Mouse (Mus musculus): ENCODE measurements around the gene Atg7. TPM values are rescaled to one million over a fixed set of nuclear protein-coding genes. Genes with fewer than 3 reads are reported as not detected.

Gene Atg7
- polyA plus RNA-seq, 1 experiment from 2014 or later: 18.7 TPM

- H3K9ac ChIP-seq: no peak overlapping the region
- H3K27me3 ChIP-seq: no peaks in the 10 kb centered on the region
- H3K4me2 ChIP-seq (replicated peaks): no peak overlapping the region
- ATAC-seq (ENCODE audit: low FRiP score, low read depth): 0 out of 2 replicates have a peak, but pooled peaks have one; percentile 19
- H3K4me3 ChIP-seq: no peak overlapping the region
- peaks cover 33% of the 10 kb centered on the region for H3K4me1 ChIP-seq
- no peaks in the 10 kb centered on the region for H3K36me3 ChIP-seq
- 0 out of 2 replicates have a peak, but pooled peaks cover 3% of the 10 kb centered on the region for H3K9me3 ChIP-seq
- H3K27ac ChIP-seq: 0 out of 2 replicates have a peak overlapping the region, but pooled peaks have one; percentile 39
- WGBS: 44% methylated on average over 4 of the region's 4 CpGs
Measured at GRCm38 (mm10) chr6:114833791-114834346, 191.0 kb downstream of the Atg7 start.

- no peak for ATAC-seq (ENCODE audit: low FRiP score, low read depth)
- 85% methylated on average over 7 of the region's 7 CpGs for WGBS
- no peaks in the 10 kb centered on the region for H3K36me3 ChIP-seq
- peaks cover 48% of the 10 kb centered on the region for H3K4me1 ChIP-seq
- H3K4me2 ChIP-seq (replicated peaks): no peak overlapping the region
- H3K27ac ChIP-seq: no peak overlapping the region
- no peak overlapping the region for H3K9ac ChIP-seq
- 0 out of 2 replicates have a peak, but pooled peaks cover 3% of the 10 kb centered on the region for H3K9me3 ChIP-seq
- H3K27me3 ChIP-seq: no peaks in the 10 kb centered on the region
- no peak overlapping the region for H3K4me3 ChIP-seq
Measured at GRCm38 (mm10) chr6:114835344-114835743, 192.4 kb downstream of the Atg7 start.

- Histone ChIP-seq H3K9me3 (0 out of 2 replicates have a peak, but pooled peaks cover 3% of the 10 kb centered on the region), H3K27me3 (no peaks in the 10 kb centered on the region), H3K36me3 (no peaks in the 10 kb centered on the region), H3K4me2 (replicated peaks) (no peak overlapping the region), H3K9ac (no peak overlapping the region), H3K27ac (no peak overlapping the region), H3K4me3 (no peak overlapping the region), H3K4me1 (peaks cover 52% of the 10 kb centered on the region)
- no peak for ATAC-seq (ENCODE audit: low FRiP score, low read depth)
- WGBS: 62% methylated on average over 1 of the region's 1 CpGs
Measured at GRCm38 (mm10) chr6:114835752-114836151, 192.9 kb downstream of the Atg7 start.

- H3K27ac ChIP-seq: no peak overlapping the region
- 0 out of 2 replicates have a peak, but pooled peaks cover 3% of the 10 kb centered on the region for H3K9me3 ChIP-seq
- WGBS: 76% methylated on average over 3 of the region's 3 CpGs
Measured at GRCm38 (mm10) chr6:114836433-114836832, 193.5 kb downstream of the Atg7 start.

GRCm38 (mm10) chr6:114838872-114839271, 196.0 kb downstream of the Atg7 start:
- Histone ChIP-seq H3K4me3 (no peak overlapping the region), H3K27me3 (no peaks in the 10 kb centered on the region), H3K27ac (no peak overlapping the region), H3K9ac (no peak overlapping the region), H3K4me1 (peaks cover 56% of the 10 kb centered on the region), H3K4me2 (replicated peaks) (no peak overlapping the region), H3K9me3 (peaks cover 7% of the 10 kb centered on the region; the same call in 1 of the 2 replicates), H3K36me3 (no peaks in the 10 kb centered on the region)
- WGBS: 87% methylated on average over 4 of the region's 4 CpGs
- ATAC-seq (ENCODE audit: low FRiP score, low read depth): no peak

More at GRCm38 (mm10) chr6:114836433-114836832, 193.5 kb downstream of the Atg7 start:
- no peak overlapping the region for H3K4me3 ChIP-seq
- no peak overlapping the region for H3K4me2 ChIP-seq (replicated peaks)
- H3K27me3 ChIP-seq: no peaks in the 10 kb centered on the region
- H3K9ac ChIP-seq: no peak overlapping the region
- H3K36me3 ChIP-seq: no peaks in the 10 kb centered on the region
- H3K4me1 ChIP-seq: peaks cover 59% of the 10 kb centered on the region
- no peak for ATAC-seq (ENCODE audit: low FRiP score, low read depth)

GRCm38 (mm10) chr6:114840012-114840411, 197.1 kb downstream of the Atg7 start:
- WGBS: 83% methylated on average over 7 of the region's 7 CpGs
- Histone ChIP-seq H3K9ac (no peak overlapping the region), H3K4me3 (no peak overlapping the region), H3K27ac (peak overlapping the region; percentile 22; the same call in 1 of the 2 replicates), H3K36me3 (no peaks in the 10 kb centered on the region), H3K4me2 (replicated peaks) (no peak overlapping the region), H3K27me3 (no peaks in the 10 kb centered on the region), H3K4me1 (peaks cover 46% of the 10 kb centered on the region), H3K9me3 (peaks cover 7% of the 10 kb centered on the region; the same call in 1 of the 2 replicates)
- 0 out of 2 replicates have a peak, but pooled peaks have one; percentile 20 for ATAC-seq (ENCODE audit: low FRiP score, low read depth)

GRCm38 (mm10) chr6:114842131-114842530, 199.2 kb downstream of the Atg7 start:
- H3K4me1 ChIP-seq: peaks cover 58% of the 10 kb centered on the region
- 26% methylated on average over 3 of the region's 3 CpGs for WGBS
- H3K4me3 ChIP-seq: no peak overlapping the region
- peaks cover 7% of the 10 kb centered on the region; the same call in 1 of the 2 replicates for H3K9me3 ChIP-seq
- peak overlapping the region; percentile 1; the same call in 1 of the 2 replicates for H3K27ac ChIP-seq
- no peak overlapping the region for H3K9ac ChIP-seq
- H3K27me3 ChIP-seq: no peaks in the 10 kb centered on the region
- no peak overlapping the region for H3K4me2 ChIP-seq (replicated peaks)
- H3K36me3 ChIP-seq: no peaks in the 10 kb centered on the region
- ATAC-seq (ENCODE audit: low FRiP score, low read depth): no peak

- WGBS: 70% methylated on average over 2 of the region's 2 CpGs
- H3K9me3 ChIP-seq: peaks cover 7% of the 10 kb centered on the region; the same call in 1 of the 2 replicates
- H3K4me2 ChIP-seq (replicated peaks): no peak overlapping the region
- no peak overlapping the region for H3K27ac ChIP-seq
- H3K36me3 ChIP-seq: no peaks in the 10 kb centered on the region
- 0 out of 2 replicates have a peak, but pooled peaks cover 2% of the 10 kb centered on the region for H3K27me3 ChIP-seq
- H3K9ac ChIP-seq: no peak overlapping the region
- H3K4me1 ChIP-seq: peaks cover 64% of the 10 kb centered on the region
- ATAC-seq (ENCODE audit: low FRiP score, low read depth): no peak
- H3K4me3 ChIP-seq: no peak overlapping the region
Measured at GRCm38 (mm10) chr6:114842863-114843262, 200.0 kb downstream of the Atg7 start.

GRCm38 (mm10) chr6:114846153-114846772, 203.4 kb downstream of the Atg7 start:
- H3K27me3 ChIP-seq: 0 out of 2 replicates have a peak, but pooled peaks cover 3% of the 10 kb centered on the region
- H3K4me3 ChIP-seq: no peak overlapping the region
- H3K9ac ChIP-seq: no peak overlapping the region
- peaks cover 60% of the 10 kb centered on the region for H3K4me1 ChIP-seq
- H3K27ac ChIP-seq: no peak overlapping the region
- ATAC-seq (ENCODE audit: low FRiP score, low read depth): no peak
- 29% methylated on average over 4 of the region's 4 CpGs for WGBS
- no peak overlapping the region for H3K4me2 ChIP-seq (replicated peaks)
- no peaks in the 10 kb centered on the region for H3K36me3 ChIP-seq
- H3K9me3 ChIP-seq: peaks cover 4% of the 10 kb centered on the region; the same call in 1 of the 2 replicates

- Histone ChIP-seq H3K9me3 (peaks cover 4% of the 10 kb centered on the region; the same call in 1 of the 2 replicates), H3K27me3 (0 out of 2 replicates have a peak, but pooled peaks cover 3% of the 10 kb centered on the region), H3K4me2 (replicated peaks) (no peak overlapping the region), H3K4me3 (no peak overlapping the region), H3K4me1 (peaks cover 60% of the 10 kb centered on the region), H3K9ac (no peak overlapping the region), H3K36me3 (no peaks in the 10 kb centered on the region), H3K27ac (no peak overlapping the region)
- ATAC-seq (ENCODE audit: low FRiP score, low read depth): no peak
- 77% methylated on average over 12 of the region's 12 CpGs for WGBS
Measured at GRCm38 (mm10) chr6:114847582-114848174, 204.8 kb downstream of the Atg7 start.

- H3K27ac ChIP-seq: no peak overlapping the region
Measured at GRCm38 (mm10) chr6:114848761-114849160, 205.9 kb downstream of the Atg7 start.

GRCm38 (mm10) chr6:114849787-114850186, 206.9 kb downstream of the Atg7 start:
- Histone ChIP-seq H3K4me3 (no peak overlapping the region), H3K4me1 (peaks cover 80% of the 10 kb centered on the region), H3K36me3 (no peaks in the 10 kb centered on the region), H3K4me2 (replicated peaks) (no peak overlapping the region), H3K27ac (no peak overlapping the region), H3K9me3 (no peaks in the 10 kb centered on the region), H3K27me3 (0 out of 2 replicates have a peak, but pooled peaks cover 3% of the 10 kb centered on the region), H3K9ac (no peak overlapping the region)
- WGBS: 87% methylated on average over 8 of the region's 8 CpGs
- ATAC-seq (ENCODE audit: low FRiP score, low read depth): no peak

More at GRCm38 (mm10) chr6:114848761-114849160, 205.9 kb downstream of the Atg7 start:
- Histone ChIP-seq H3K27me3 (0 out of 2 replicates have a peak, but pooled peaks cover 3% of the 10 kb centered on the region), H3K4me3 (no peak overlapping the region), H3K4me1 (peaks cover 69% of the 10 kb centered on the region), H3K36me3 (no peaks in the 10 kb centered on the region), H3K9me3 (no peaks in the 10 kb centered on the region), H3K9ac (no peak overlapping the region; the same call in 1 of the 2 replicates), H3K4me2 (replicated peaks) (no peak overlapping the region)
- WGBS: 43% methylated on average over 7 of the region's 7 CpGs
- no peak for ATAC-seq (ENCODE audit: low FRiP score, low read depth)
